Mouse (Mus musculus) kidney, adult 2 months (tissue): ENCODE data around the gene Acbd4.

ENCODE experiments used
- CTCF ChIP-seq: fragments of 200-500 bp; conservative IDR thresholded peaks from 2 replicates; pipeline ENCODE4 v1.5.1; 2011; ENCODE audit warnings: low read depth, mild to moderate bottlenecking, control low read depth, low read length, moderate library complexity, mixed read lengths; ENCODE audit not compliant: insufficient read depth, insufficient read length
- POLR2A ChIP-seq: fragments of 200-500 bp; IDR thresholded peaks from one replicate; pipeline ENCODE4 v1.6.1; 2011; ENCODE audit warnings: low read depth, low read length, control low read depth

DNA sequence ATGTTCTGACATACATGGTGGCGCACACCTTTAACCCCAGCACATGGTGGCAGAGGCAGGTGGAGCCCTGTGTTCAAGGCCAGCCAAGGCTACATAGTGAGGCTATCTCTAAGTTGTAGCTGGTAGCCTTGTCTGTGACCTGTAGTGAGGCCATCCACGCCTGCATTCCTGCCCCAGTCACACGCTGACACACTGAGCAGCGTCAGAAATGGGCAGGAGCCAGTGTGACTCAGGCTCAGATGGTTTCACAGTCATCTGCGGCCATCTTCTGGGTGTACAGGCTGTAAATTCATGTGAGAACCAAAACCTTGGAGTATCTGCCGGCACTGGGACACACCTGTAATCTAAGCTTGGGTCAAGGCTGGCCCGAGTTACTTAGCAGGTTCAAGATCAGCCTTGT is 44.8 kb upstream of the Acbd4 start:
- TF ChIP-seq POLR2A (no peak), CTCF (no peak)
